Mouse (Mus musculus) bone marrow, adult 2 months (tissue): ENCODE results near the gene Ddx19b. TPM values are rescaled to one million over a fixed set of nuclear protein-coding genes. Genes with fewer than 3 reads are reported as not detected.
"Not testable (repeated sequence)": the region's sequence is repeated elsewhere in the genome, so short reads cannot be mapped to it uniquely, and the experiment has no call there.

Experiments used
- H3K27ac ChIP-seq: fragments of 200-500 bp; 2 replicates; pipeline ENCODE4 v1.5.1; 2012; ENCODE audit warnings: low read depth, mild to moderate bottlenecking, control low read depth, inconsistent platforms, low read length; ENCODE audit not compliant: control insufficient read depth, poor library complexity, insufficient read depth
- H3K4me1 ChIP-seq: fragments of 200-500 bp; 2 replicates; pipeline ENCODE4 v1.6.1; 2011; ENCODE audit warnings: low read length; ENCODE audit not compliant: control insufficient read depth, insufficient read depth
- H3K4me3 ChIP-seq: fragments of 200-500 bp; replicated peaks from 2 replicates; pipeline ENCODE3; 2011; ENCODE audit warnings: mild to moderate bottlenecking, low read depth, low read length, control low read depth; ENCODE audit not compliant: control insufficient read depth
- CTCF ChIP-seq: fragments of 200-500 bp; IDR thresholded peaks from 2 replicates; pipeline ENCODE4 v1.5.1; 2011; ENCODE audit warnings: low read length, control low read depth; ENCODE audit not compliant: control insufficient read depth, insufficient read depth
- POLR2A ChIP-seq: fragments of 200-500 bp; IDR thresholded peaks from 2 replicates; pipeline ENCODE4 v1.6.1; 2011; ENCODE audit warnings: low read depth, mild to moderate bottlenecking, control low read depth, low read length, borderline replicate concordance; ENCODE audit not compliant: control insufficient read depth
- WGBS: fragments of 180-500 bp; shearing (Covaris S2); methylation state at CpG from one replicate; pipeline ENCODE4 v1.1.7; 2018; 5-methylcytosine and 5-hydroxymethylcytosine counted together
- polyA plus RNA-seq: library from polyadenylated mRNA; stranded (reverse); fragments of >200 nt; gene quantifications from 2 replicates; pipeline ENCODE4 v1.2.4, GENCODE M21; 2011; ENCODE audit warnings: low replicate concordance; ENCODE audit not compliant: missing spikeins, insufficient read depth, insufficient read length

Gene Ddx19b
- 1.8 and 3.4 TPM in 2 replicates for polyA plus RNA-seq

DNA sequence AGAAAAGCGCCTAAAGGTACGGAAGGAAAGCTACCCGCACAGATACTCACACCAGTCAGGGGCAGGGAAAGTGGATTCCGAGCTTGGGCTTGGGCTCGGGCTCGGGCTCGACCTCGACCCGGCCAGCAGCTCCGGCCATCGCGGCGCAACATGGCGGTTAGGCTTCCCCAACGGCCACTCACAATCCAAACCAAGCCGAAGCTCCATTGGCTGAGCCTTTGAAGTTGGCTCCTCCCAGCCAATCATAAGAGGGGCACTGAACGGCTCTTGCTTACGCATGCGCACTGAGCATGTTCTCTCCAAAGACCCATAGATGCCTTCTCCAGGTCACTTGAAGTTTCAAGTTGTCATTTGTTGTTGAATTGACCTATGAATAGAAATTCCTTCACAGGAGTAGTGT, at the start of gene Ddx19b:
Gene Ddx19b, minus strand, starts transcription at position 180 of the 400 bp plus-strand sequence.
- Histone ChIP-seq H3K27ac (no peak within 1 kb of the TSS), H3K4me3 (no peak within 1 kb of the TSS), H3K4me1 (peaks cover 2% of the 10 kb centered on the region; the same call in 1 of the 2 replicates)
- TF ChIP-seq POLR2A (no peak), CTCF (no peak)
- 92% methylated on average over 19 of the region's 19 CpGs for WGBS

- H3K27ac ChIP-seq: no peak overlapping the region
- TF ChIP-seq POLR2A (no peak), CTCF (no peak)
- 48% methylated on average over 6 of the region's 6 CpGs for WGBS
Measured at GRCm38 (mm10) chr8:111079861-111080271, 48.3 kb upstream of the Ddx19b start.

GRCm38 (mm10) chr8:111079461-111079860, 47.9 kb upstream of the Ddx19b start:
- Histone ChIP-seq H3K27ac (no peak overlapping the region), H3K4me1 (no peaks in the 10 kb centered on the region; the same call in 1 of the 2 replicates), H3K4me3 (no peak overlapping the region)
- TF ChIP-seq POLR2A (no peak), CTCF (no peak)
- 59% methylated on average over 5 of the region's 5 CpGs for WGBS

More at GRCm38 (mm10) chr8:111079861-111080271, 48.3 kb upstream of the Ddx19b start:
- H3K4me1 ChIP-seq: no peaks in the 10 kb centered on the region; the same call in 1 of the 2 replicates
- H3K4me3 ChIP-seq: no peak overlapping the region

- TF ChIP-seq POLR2A (no peak), CTCF (no peak)
- H3K27ac ChIP-seq: no peak overlapping the region
- no peak overlapping the region for H3K4me3 ChIP-seq
- WGBS: 86% methylated on average over 3 of the region's 3 CpGs
- H3K4me1 ChIP-seq: no peaks in the 10 kb centered on the region; the same call in 1 of the 2 replicates
Measured at GRCm38 (mm10) chr8:111075926-111076325, 44.4 kb upstream of the Ddx19b start.

DNA sequence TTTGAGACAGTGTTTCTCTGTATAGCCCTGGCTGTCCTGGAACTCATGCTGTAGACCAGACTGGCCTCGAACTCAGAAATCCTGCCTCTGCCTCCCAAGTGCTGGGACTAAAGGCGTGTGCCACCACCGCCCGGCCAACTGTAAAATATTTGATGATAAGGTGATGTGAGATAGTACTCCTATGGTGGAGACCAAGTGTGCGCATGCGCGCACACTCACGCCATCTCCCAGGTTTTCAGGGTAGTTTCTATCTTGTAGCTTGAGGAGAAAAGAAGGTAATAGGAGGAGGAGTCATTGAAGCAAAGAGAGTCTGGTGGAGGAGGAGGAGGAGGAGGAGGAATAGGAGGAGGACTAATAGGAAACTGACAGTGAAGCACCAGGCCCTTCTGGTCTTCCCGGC, 37.1 kb upstream of the Ddx19b start:
- 74% methylated on average over 9 of the region's 9 CpGs for WGBS
- H3K4me3 ChIP-seq, H3K4me1 ChIP-seq, H3K27ac ChIP-seq: not testable (repeated sequence)

GRCm38 (mm10) chr8:111067439-111067838, 35.9 kb upstream of the Ddx19b start:
- WGBS: 49% methylated on average over 10 of the region's 10 CpGs
- Histone ChIP-seq H3K4me1 (no peaks in the 10 kb centered on the region), H3K27ac (no peak overlapping the region), H3K4me3 (no peak overlapping the region)
- no peak for TF ChIP-seq POLR2A
- no peak for TF ChIP-seq CTCF

DNA sequence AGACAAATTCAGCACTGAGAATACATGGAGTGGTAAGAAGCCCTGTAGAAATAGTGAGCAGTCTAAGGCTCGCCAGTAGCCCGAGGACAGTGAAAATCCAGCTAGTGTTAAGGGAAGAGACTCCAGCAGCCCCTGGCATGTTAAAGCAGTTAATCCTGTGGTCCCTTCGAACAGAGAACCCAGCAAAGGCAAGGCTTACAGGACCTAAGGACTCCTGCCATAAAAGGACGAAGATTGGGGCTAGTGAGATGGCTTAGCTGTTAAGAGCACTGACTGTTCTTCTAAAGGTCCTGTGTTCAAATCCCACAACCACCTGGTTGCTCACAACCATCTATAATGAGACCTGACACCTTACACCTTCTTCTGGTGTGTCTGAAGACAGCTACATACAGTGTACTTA, 34.8 kb upstream of the Ddx19b start:
- Histone ChIP-seq H3K27ac (no peak overlapping the region), H3K4me3 (no peak overlapping the region), H3K4me1 (no peaks in the 10 kb centered on the region; the same call in 1 of the 2 replicates)
- 63% methylated on average over 4 of the region's 4 CpGs for WGBS
- TF ChIP-seq CTCF: no peak
- no peak for TF ChIP-seq POLR2A

- no peaks in the 10 kb centered on the region; the same call in 1 of the 2 replicates for H3K4me1 ChIP-seq
- no peak overlapping the region for H3K27ac ChIP-seq
- TF ChIP-seq CTCF (no peak), POLR2A (no peak)
- no peak overlapping the region for H3K4me3 ChIP-seq
- WGBS: 64% methylated on average over 2 of the region's 2 CpGs
Measured at GRCm38 (mm10) chr8:111062893-111063292, 31.3 kb upstream of the Ddx19b start.
